Mouse (Mus musculus) stomach, embryonic 14.5 days (tissue): Measurements from ENCODE around the gene Cd2bp2. TPM values are rescaled to one million over a fixed set of nuclear protein-coding genes. Genes with fewer than 3 reads are reported as not detected.

Source experiments
- ATAC-seq: fragments of 200-750 bp; cut with Nextera tagmentation; 2 replicates; pipeline ENCODE4 v1.8.0; 2017; ENCODE audit warnings: low read depth, moderate TSS enrichment; ENCODE audit not compliant: insufficient number of reproducible peaks, insufficient read depth, low FRiP score
- H3K27ac ChIP-seq: fragments of 300-500 bp; sonication (generic); 2 replicates; pipeline ENCODE4 v1.5.1; 2014; ENCODE audit warnings: mild to moderate bottlenecking, low read length, moderate library complexity, mixed read lengths
- H3K27me3 ChIP-seq: fragments of 300-500 bp; sonication (generic); 2 replicates; pipeline ENCODE4 v1.6.1; 2014; ENCODE audit warnings: low read length, control low read depth, mixed read lengths; ENCODE audit not compliant: control insufficient read depth, insufficient read depth
- H3K36me3 ChIP-seq: fragments of 300-500 bp; sonication (generic); 2 replicates; pipeline ENCODE4 v1.6.1; 2014; ENCODE audit warnings: mild to moderate bottlenecking, control low read depth, low read length, moderate library complexity, mixed read lengths; ENCODE audit not compliant: control insufficient read depth, insufficient read depth
- H3K4me1 ChIP-seq: fragments of 300-500 bp; sonication (generic); 2 replicates; pipeline ENCODE4 v1.6.1; 2014; ENCODE audit warnings: low read length, control low read depth, mixed read lengths; ENCODE audit not compliant: control insufficient read depth, insufficient read depth
- H3K4me2 ChIP-seq: fragments of 300-500 bp; sonication (generic); replicated peaks from 2 replicates; pipeline ENCODE4 v1.6.1; 2014; ENCODE audit warnings: low read depth, low read length, control low read depth
- H3K4me3 ChIP-seq: fragments of 300-500 bp; sonication (generic); 2 replicates; pipeline ENCODE4 v1.5.1; 2014; ENCODE audit warnings: low read depth, low read length, control low read depth
- H3K9ac ChIP-seq: fragments of 300-500 bp; sonication (generic); replicated peaks from 2 replicates; pipeline ENCODE4 v1.6.1; 2014; ENCODE audit warnings: low read depth, mild to moderate bottlenecking, control low read depth, low read length, moderate library complexity, mixed read lengths
- H3K9me3 ChIP-seq: fragments of 300-500 bp; sonication (generic); 2 replicates; pipeline ENCODE4 v1.6.1; 2016; ENCODE audit warnings: low read depth, low read length, control low read depth; ENCODE audit not compliant: control insufficient read depth
- WGBS: fragments of 180-500 bp; shearing (Covaris S2); extraction: QIAGEN DNeasy Blood & Tissue Kit; methylation state at CpG from one replicate; pipeline ENCODE4 v1.1.7; 2014; 5-methylcytosine and 5-hydroxymethylcytosine counted together
- polyA plus RNA-seq: library from polyadenylated mRNA; unstranded; fragments of >200 nt; fragmentation: Nextera tagmentation; extraction: Ambion mirVana; gene quantifications from 2 replicates; pipeline ENCODE4 v1.2.1, GENCODE M21; 2014

Cd2bp2 gene
- polyA plus RNA-seq, 1 experiment from 2014 or later: 44.6 TPM

DNA sequence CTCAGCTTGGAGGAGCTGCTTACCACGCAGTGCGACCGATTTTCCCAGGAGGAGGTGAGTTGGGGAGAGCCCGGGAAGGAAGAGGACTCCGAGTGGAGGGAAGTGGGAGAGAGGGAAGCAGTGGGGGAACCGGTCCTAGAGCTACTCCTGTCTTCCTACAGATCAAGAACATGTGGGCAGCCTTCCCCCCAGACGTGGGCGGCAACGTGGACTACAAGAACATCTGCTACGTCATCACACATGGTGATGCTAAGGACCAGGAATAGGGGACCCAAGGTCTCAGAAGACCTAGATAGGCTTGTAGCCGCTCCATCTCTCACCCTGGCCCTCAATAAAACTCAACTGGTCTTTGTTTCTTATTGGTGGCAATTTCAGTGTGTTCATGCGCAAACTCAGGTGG, 18.1 kb upstream of the Cd2bp2 start:
- H3K4me1 ChIP-seq: no peaks in the 10 kb centered on the region; the same call in 1 of the 2 replicates
- H3K4me3 ChIP-seq: no peak overlapping the region
- H3K27me3 ChIP-seq: no peaks in the 10 kb centered on the region
- H3K9me3 ChIP-seq: no peaks in the 10 kb centered on the region
- no peak overlapping the region for H3K9ac ChIP-seq
- no peak for ATAC-seq
- no peaks in the 10 kb centered on the region for H3K36me3 ChIP-seq
- no peak overlapping the region for H3K27ac ChIP-seq
- no peak overlapping the region for H3K4me2 ChIP-seq
- 58% methylated on average over 12 of the region's 12 CpGs for WGBS

DNA sequence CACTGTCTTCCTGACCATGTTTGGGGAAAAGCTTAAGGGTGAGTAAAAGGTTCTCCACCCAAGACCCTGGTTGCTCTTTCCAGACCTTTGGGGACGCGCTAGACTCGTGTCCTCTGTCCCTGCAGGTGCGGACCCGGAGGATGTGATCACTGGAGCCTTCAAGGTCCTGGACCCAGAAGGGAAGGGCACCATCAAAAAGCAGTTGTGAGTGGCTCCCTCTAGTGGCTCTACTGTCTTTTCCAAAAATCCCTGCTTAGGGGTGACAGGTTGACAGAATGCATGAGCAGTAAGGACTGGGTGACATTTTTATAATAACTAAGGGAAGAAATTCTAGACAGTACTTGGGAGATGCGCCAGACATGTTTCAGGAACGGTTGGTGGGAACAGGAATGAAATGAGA, 17.6 kb upstream of the Cd2bp2 start:
- Histone ChIP-seq H3K9ac (no peak overlapping the region), H3K27ac (no peak overlapping the region), H3K4me3 (no peak overlapping the region), H3K4me2 (no peak overlapping the region), H3K27me3 (no peaks in the 10 kb centered on the region), H3K4me1 (no peaks in the 10 kb centered on the region; the same call in 1 of the 2 replicates), H3K9me3 (no peaks in the 10 kb centered on the region), H3K36me3 (no peaks in the 10 kb centered on the region)
- WGBS: 43% methylated on average over 7 of the region's 7 CpGs
- no peak for ATAC-seq

DNA sequence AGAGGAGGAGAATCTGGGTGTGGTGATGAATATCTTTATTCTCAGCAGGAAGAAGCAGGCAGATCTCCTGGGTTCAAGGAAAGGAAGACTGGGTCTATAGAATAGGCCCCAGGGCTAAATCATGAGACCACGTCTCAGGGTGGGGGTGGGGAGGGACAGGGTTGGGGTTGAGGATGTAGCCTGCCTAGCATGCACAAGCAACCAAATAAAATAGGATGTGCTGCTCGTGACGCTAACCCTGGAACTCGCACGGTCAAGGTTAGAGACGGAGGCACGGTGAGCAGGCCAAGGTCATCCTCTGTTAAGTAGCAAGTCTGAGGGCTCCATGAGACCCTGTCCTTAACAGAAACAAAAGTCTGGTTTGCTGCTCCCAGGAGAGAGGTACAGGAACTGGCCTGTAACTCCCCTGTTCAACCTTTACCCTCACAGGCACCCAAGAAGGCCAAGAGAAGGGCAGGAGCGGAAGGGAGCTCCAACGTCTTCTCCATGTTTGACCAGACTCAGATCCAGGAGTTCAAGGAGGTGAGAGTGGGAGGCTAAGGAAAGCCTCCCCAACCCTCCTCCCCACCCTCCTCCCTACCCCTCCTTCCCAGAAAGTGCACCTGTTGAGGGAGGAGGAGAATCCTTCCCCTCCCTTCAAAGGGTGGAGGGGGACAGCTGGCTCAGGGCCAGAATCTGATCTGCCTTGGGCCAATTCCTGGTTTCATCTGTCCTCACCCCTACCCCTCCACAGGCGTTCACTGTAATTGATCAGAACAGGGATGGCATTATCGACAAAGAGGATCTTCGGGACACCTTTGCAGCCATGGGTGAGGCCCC, 16.8 kb upstream of the Cd2bp2 start:
- H3K4me3 ChIP-seq: no peak overlapping the region
- no peaks in the 10 kb centered on the region for H3K27me3 ChIP-seq
- no peaks in the 10 kb centered on the region for H3K9me3 ChIP-seq
- H3K27ac ChIP-seq: no peak overlapping the region
- H3K36me3 ChIP-seq: no peaks in the 10 kb centered on the region
- no peak overlapping the region for H3K9ac ChIP-seq
- no peaks in the 10 kb centered on the region; the same call in 1 of the 2 replicates for H3K4me1 ChIP-seq
- H3K4me2 ChIP-seq: no peak overlapping the region
- WGBS: 91% methylated on average over 12 of the region's 12 CpGs
- ATAC-seq: no peak

DNA sequence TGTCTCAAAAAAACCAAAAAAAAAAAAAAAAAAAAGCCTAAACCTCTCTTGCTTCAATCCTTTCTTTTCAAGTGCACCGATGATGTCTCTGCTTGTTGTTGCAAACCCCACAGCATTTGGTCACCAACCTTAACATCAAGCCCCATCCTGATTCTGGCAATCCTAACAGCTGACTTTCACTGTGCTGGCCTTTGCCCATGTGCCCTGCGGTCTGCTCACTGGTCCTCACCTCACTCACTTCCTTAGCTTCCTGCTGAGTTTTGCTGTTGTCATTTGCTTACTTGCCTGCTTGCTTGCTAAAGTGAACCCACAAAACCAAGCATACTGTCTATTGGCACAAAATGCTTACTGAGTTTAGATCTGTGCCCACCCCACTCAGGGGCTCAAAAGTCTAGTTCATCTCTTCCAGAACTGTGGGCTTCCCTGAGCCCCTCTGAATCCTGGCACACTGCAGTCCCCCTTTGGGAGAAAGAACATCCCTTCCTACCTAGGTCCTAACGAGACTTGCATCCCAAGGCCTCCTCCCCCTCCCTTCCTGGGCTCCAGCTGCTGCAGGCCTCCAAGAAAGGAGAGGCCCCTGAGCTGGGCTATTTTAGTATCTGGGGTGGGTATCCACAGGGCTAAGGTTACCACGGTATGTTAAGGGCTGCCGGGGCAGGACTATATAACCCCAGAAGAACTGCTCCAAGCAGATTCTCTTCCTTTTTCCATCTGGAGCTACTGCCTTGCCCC, 15.3 kb upstream of the Cd2bp2 start:
- ATAC-seq: no peak
- no peak overlapping the region for H3K4me2 ChIP-seq
- 74% methylated on average over 5 of the region's 5 CpGs for WGBS
- no peak overlapping the region for H3K27ac ChIP-seq
- no peaks in the 10 kb centered on the region for H3K27me3 ChIP-seq
- no peaks in the 10 kb centered on the region for H3K9me3 ChIP-seq
- no peak overlapping the region for H3K9ac ChIP-seq
- no peak overlapping the region for H3K4me3 ChIP-seq
- no peaks in the 10 kb centered on the region for H3K36me3 ChIP-seq
- peaks cover 6% of the 10 kb centered on the region for H3K4me1 ChIP-seq

DNA sequence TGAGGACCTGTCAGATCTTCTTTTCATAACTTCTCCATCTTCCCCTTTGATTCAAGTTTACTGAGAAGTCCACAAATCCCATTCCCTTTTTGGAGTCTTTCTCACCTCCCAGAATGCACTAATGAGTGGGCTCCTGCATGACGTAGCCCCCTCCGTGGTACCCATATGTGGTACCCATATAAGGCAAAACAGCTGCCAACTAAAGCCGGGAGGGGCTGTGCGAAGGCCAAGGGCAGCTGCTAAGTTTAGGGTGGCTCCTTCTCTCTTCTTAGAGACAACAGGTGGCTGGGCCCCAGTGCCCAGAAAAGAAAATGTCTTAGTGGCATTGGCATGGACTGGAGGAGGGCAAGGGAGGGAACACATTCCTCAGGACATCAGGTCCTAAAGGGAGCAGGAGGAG, 14.4 kb upstream of the Cd2bp2 start:
- WGBS: 93% methylated on average over 4 of the region's 4 CpGs
- peaks cover 8% of the 10 kb centered on the region for H3K4me1 ChIP-seq
- ATAC-seq: no peak
- H3K4me2 ChIP-seq: no peak overlapping the region
- no peak overlapping the region for H3K27ac ChIP-seq
- no peaks in the 10 kb centered on the region; the same call in 1 of the 2 replicates for H3K36me3 ChIP-seq
- no peak overlapping the region for H3K4me3 ChIP-seq
- H3K9ac ChIP-seq: no peak overlapping the region
- H3K27me3 ChIP-seq: no peaks in the 10 kb centered on the region
- H3K9me3 ChIP-seq: no peaks in the 10 kb centered on the region

DNA sequence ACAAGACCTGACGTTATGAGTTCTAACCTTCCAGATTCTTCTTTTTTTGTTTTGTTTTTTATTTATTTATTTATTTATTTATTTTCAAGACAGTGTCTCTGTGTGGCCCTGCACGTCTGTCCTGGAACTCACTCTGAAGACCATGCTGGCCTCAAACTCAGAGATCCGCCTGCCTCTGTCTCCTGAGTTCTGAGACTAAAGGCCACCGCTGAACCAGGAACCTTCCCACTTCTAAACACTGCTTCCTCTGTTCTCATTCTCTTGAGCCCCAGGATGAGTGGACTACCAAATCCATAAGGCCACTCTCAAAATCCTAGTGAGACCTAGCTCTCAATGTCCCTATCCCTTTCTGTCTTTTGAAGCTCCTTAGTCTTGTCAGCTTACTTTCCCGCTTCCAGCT, 14.0 kb upstream of the Cd2bp2 start:
- Histone ChIP-seq H3K36me3 (peaks cover 2% of the 10 kb centered on the region; the same call in 1 of the 2 replicates), H3K9ac (no peak overlapping the region), H3K4me2 (peak overlapping the region; percentile 44), H3K27ac (peak overlapping the region; percentile 74; the same call in 1 of the 2 replicates), H3K4me3 (0 out of 2 replicates have a peak overlapping the region, but pooled peaks have one; percentile 76), H3K9me3 (no peaks in the 10 kb centered on the region), H3K4me1 (peaks cover 12% of the 10 kb centered on the region), H3K27me3 (no peaks in the 10 kb centered on the region)
- WGBS: 83% methylated on average over 5 of the region's 5 CpGs
- no peak for ATAC-seq

DNA sequence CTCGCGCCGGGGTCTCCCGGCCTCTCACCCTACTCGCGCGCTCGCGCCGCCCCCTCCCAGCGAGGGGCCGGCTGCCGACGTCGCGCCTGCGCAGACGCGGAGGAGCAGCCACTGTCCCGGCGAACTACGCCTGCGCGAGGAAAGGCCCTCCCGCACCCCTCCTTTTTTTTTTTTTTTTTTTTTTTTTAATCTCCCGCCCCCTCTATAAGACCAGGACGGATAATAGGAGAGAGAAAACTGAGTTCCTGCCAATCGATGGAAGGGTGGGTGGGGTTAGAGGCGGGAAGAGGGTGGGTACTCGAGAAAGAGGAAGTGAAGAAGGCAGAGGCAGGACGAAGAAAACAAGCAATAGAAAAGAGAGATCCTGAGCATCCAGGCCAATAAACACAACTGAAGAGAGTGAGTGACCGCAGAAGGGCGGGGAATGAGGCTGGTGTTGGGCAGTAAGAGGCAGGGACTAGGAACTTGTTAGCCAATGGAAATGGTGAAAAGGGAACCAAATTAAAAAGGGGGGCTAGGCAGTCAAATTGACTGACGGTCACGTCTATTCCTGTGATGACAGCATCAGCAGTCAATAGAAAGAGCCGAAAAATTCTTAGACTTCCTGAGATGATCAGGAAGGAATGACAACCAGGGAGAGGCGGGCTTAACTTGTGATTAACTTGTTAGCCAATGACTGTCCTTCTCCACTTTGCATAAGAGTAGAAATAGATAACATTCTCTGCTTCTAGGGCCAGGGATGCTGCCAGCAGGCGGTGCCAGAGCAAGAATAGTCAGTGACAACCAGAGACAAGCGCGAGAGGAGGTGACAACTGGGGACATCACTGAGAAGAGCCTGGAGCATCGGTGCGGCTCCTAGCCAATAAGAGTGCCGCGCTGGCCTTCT, 12.9 kb upstream of the Cd2bp2 start, which contains the start of gene Mylpf:
Gene Mylpf, plus strand, starts transcription at position 338 of the 886 bp plus-strand sequence.
- peak within 1 kb of the TSS; percentile 76 for H3K4me3 ChIP-seq
- peaks cover 12% of the 10 kb centered on the region for H3K4me1 ChIP-seq
- peak within 1 kb of the TSS; percentile 79 for H3K27ac ChIP-seq
- WGBS: under 1% methylated on average over 34 of the region's 44 CpGs
- peak within 1 kb of the TSS; percentile 89 for H3K9ac ChIP-seq
- H3K36me3 ChIP-seq: peaks cover 6% of the 10 kb centered on the region
- H3K27me3 ChIP-seq: no peaks in the 10 kb centered on the region
- H3K9me3 ChIP-seq: no peaks in the 10 kb centered on the region
- H3K4me2 ChIP-seq: peak within 1 kb of the TSS; percentile 96
- peak; percentile 95 for ATAC-seq

DNA sequence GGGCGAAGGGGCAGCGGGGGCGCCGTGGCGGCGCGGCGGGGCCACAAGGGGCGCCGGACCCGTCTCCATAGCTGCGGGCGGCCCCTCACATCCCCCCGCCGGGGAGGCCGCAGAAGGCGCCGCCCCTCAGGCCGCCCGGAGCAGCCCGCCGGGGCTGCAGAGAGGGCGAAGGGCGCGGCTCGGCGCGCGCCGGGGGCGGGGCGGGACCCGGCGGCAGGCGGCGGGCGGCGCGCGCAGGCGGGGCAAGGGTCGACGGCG, 12.4 kb upstream of the Cd2bp2 start, which contains the start of gene Tbc1d10b:
Gene Tbc1d10b, minus strand, starts transcription at position 174 of the 258 bp plus-strand sequence.
- peak within 1 kb of the TSS; percentile 89 for H3K9ac ChIP-seq
- peak within 1 kb of the TSS; percentile 96 for H3K4me2 ChIP-seq
- peaks cover 12% of the 10 kb centered on the region for H3K4me1 ChIP-seq
- WGBS: 1% methylated on average over 27 of the region's 44 CpGs
- H3K27me3 ChIP-seq: no peaks in the 10 kb centered on the region
- peaks cover 11% of the 10 kb centered on the region for H3K36me3 ChIP-seq
- peak within 1 kb of the TSS; percentile 79 for H3K27ac ChIP-seq
- H3K9me3 ChIP-seq: no peaks in the 10 kb centered on the region
- peak within 1 kb of the TSS; percentile 76 for H3K4me3 ChIP-seq
- peak; percentile 56 for ATAC-seq
